Mouse (Mus musculus) lung, postnatal 14 days (tissue): ENCODE data around the gene Ajm1.

Source experiments
- DNase-seq: peaks from one replicate; pipeline ENCODE4 v3.0.0; 2021

Ajm1 gene

DNA sequence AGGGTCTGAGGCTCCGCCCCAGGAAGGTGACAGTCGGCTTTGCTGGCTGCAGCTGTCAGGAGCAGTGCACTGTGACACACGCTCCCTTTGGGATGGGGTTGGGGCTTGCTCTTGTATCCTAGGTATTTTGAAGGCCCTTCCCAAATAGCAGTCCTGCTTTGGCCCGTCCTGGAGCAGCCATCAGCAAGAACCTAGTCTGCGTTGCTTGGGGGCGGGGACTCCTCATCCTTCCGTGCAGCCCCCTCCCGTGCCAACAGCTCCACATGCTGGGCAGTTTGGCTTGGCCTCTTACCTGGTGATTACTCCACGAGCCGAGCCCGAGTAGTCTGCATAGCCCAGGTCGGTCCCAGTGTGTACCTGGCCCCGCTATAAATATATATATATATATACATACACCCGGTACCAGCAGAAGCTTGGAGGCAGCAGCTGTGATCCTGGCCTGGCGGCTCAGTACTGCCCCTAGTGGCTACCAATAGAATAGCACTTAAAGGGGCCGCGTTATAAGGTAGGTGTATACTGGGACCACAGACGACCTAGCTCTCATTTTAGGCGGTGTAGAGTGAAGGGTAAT lies at the start of gene Ajm1:
TSS of gene Ajm1 (minus strand) at position 464 of the 571 bp plus-strand sequence.
- peak; percentile 65 for DNase-seq

GRCm38 (mm10) chr2:25628738-25629137 lies 47.2 kb upstream of the Ajm1 start:
- DNase-seq: no peak

- no peak for DNase-seq
Observed at GRCm38 (mm10) chr2:25627811-25628210, 46.3 kb upstream of the Ajm1 start, which contains the start of gene Fcna. Fcna (minus strand) TSS chr2:25628030.

DNA sequence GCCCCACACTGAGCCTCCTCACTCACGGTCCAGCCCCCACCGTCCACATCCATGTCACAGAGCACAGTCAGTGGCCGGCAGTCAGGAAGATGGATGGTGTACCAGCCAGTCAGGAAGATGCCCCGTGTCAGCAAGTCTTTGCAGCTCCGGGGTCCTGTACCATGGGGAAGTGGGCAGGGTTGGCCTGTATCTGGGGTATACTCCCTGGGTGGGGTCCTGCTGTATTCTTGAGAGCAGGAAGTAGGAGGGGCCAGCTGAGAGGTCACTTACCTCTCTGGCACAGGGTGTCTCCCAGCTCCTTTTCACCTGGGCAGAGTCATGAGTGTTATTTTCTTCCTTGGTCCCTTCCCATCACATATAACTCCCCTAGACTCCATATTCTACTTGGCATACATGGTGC lies 44.4 kb upstream of the Ajm1 start:
- DNase-seq: no peak

- DNase-seq: peak; percentile 89
Observed at GRCm38 (mm10) chr2:25621229-25622200, 40.0 kb upstream of the Ajm1 start, which contains the start of gene Tmem141. Tmem141 (minus strand) TSS chr2:25622005.

- DNase-seq: no peak
Observed at GRCm38 (mm10) chr2:25620852-25621228, 39.3 kb upstream of the Ajm1 start.

DNA sequence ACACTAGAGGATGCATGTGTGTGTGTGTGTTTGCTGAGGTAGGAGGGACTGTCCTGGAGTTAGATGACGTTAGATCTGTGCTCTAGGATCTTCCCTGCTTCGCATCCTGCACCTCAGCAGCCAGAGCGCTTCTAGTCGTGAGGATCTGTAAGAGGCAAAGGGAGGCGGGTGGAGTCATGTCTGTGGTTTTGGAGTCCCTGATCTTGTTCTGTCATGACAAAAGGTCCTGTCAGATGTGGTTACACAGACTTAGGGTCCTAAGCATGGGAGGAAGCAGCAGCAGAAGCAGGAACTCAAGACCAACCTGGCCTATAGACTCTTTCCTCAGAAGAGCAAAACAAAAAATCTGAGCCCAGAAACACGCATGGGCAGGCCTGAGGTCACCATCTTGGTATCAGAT lies 38.8 kb upstream of the Ajm1 start:
- no peak for DNase-seq

DNA sequence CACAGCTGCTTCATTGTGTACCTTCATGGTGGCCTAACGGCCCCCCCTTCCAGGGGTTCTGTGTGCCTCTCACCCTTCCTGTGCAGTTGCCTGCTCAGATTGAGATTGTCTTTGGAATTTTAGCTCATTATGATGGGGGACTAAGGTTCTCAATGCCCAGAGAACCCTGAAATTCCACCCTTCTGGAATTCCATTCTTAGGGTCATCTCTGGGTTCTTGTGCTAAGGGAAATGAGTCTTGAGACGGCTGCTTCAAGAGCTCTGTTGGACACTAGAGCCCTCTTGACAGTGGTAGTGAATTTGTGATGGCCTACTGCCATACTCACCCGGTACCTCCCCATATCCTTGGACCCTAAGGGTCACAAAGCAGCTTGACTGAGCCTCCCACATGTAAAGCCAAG lies 36.0 kb upstream of the Ajm1 start, which contains the start of gene Ccdc183:
TSS of gene Ccdc183 (minus strand) at position 101 of the 400 bp plus-strand sequence.
- no peak for DNase-seq

DNA sequence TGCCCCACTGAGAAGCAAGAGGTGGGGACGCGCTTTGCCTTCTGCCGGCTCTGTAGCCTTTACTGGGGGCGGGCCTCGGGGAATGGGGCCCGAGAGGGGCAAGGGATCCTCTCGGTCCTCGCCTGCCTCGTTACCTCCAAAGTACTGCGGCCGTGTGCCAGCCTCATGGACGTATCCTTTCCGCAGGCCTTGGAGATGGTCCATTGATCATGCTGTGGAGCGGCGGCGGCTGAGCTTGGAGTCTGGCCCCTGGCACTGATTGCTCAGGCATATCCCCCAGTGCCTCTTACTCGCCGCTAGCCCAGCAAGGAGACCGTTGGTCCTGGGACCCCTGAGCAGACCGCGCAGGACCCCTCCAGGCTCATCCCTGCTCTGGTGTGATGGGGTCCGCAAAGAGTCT lies 34.8 kb upstream of the Ajm1 start:
- DNase-seq: no peak

- DNase-seq: no peak
Observed at GRCm38 (mm10) chr2:25608671-25609070, 27.1 kb upstream of the Ajm1 start.

DNA sequence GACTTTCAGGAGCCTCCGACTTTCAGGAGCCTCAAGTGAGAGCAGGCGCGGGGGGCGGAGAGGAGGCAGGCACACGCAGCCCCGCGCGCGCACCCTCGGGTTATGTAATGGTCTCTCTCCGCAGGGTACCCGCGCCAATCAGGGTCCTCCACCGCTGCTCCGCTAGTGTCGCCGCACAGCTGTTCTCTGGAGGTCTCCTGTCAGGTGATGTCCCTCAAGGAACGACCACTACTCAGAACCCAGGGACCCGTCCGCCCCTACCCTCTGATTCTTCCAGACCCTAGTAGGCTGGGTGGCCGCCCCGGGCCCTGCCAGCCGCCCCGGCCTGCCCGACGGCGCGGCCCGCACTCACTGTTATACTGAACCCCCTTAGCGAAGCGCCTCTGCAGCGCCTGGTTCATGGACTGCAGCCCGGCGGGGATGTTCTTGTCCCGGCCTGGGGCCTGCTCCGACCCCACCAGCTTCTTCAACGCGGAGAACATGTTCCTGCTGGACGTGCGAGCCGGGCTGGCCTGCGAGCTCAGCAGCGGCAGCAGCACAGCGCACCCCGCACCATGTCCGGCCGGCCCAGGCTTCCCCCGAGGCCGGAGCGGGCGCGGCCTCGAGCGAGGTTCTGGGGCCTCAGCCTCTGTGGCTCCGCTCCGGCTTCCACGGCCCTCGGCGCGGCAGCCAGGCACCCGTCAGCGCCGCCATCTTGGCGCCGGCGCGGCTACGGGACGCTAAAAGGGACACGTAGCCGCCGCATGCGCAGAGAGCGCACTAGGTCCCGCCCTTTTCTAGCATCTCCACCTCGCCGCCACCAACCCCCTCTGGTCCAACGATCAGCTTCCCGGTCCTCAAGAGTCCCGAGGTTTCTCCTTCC lies 26.4 kb upstream of the Ajm1 start, which contains the start of gene Rabl6:
TSS of gene Rabl6 (minus strand) at position 761 of the 862 bp plus-strand sequence.
- DNase-seq: peak; percentile 89

DNA sequence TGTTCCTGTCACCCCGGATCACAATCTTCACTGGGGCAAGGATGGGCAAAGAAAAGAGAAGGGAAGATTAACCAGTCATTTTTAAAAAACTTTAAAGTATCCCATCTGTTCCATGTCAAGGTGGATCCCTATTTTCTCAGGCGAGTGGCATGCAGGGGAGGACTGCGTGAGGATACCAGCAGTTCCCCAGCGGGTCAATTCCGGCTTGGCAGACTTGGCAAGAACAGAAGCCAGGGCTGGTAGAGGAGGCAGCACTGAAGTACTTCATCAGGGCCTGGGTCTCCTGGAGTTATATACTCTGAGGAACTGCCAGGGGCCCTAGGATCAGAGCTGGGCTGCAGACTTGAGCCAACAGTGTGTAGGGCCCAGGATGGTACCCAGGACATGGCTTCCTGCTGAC lies 21.0 kb upstream of the Ajm1 start:
- no peak for DNase-seq

DNA sequence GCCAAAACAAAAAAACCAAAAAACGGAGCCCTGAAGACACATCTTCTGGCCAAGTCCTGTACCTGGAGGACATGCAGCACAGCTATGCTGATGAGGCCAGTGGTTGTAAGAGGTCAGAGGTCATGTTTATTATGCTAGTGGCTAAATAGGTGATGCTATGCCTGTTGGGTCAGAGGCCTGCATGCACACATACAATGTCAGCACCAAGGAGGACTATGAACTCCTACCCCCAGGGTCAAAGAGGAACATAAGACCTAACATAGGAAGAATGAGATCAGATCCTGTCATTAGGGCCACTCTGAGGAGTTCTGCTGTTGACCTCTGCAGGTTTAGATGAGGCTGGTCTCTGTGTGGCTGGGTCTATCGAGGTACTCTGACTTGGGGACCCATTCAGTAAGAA lies 18.5 kb upstream of the Ajm1 start:
- DNase-seq: no peak

GRCm38 (mm10) chr2:25598749-25599148 lies 17.2 kb upstream of the Ajm1 start:
- DNase-seq: no peak

DNA sequence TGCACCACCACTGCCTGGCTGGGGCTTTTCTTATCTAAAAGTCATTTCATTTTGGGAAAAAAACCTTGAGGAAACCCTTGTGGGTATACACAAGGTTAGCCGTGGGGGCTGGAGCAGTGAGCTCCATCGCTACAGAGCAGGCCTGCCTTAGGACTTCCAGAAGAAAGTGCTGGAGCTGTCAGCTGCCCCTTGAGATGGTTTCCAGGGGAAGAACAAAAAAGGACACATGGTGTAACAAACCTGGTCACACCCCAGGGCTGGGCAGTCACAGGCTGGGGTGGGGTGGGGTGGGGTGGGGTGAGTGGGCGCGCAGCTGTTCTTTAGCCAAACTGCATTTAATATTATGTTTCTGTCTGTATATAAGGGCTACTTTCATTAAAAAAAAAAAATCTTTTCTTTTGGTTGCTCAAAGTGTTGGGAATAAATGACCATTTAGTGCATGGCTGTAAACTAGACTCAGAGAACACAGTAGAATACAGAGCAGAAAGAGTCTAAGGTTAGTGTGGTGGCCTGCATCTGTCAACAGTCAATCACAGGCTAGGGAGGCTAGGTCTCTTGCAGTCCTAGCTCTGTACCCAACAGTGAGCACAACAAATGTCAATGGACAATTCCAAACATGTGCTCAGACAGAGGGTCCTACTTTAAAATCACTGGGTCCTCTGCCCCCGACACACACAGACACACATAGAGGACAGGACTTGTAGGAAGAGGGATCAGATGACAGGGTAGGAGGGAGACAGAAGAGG lies 15.4 kb upstream of the Ajm1 start:
- no peak for DNase-seq

GRCm38 (mm10) chr2:25591863-25592262 lies 10.3 kb upstream of the Ajm1 start:
- DNase-seq: peak; percentile 58

DNA sequence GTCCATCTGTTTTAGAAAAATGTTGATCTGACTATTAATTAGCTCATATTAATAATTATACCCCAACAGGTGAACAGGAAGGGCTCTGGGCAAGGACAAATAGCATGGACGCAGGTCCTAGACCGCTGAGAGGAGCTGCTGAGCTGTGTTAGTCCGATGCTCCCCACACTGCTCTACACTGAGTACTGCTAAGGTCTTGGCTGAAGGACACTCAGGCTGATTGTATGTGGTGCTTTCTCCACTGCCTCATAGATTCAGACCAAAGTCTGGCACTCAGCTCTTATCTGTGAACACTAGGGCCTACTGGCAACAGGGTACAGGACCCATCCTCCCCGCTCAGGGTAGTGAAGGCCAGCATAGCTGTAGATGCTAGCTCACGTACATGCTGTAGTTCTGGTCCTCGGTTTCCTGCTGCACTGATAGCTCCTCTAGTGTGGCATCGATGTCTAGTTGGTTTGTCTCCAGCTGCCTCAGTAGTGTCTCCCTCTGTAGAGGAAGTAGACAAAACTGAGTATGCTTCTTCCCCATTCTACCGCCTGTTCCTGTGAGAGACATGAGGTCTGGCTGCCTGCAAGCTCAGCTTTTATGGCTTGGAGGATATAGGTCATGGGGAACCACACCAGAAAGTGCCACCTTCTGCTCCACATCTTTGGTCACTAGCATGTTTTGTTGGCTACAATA lies 6.8 kb upstream of the Ajm1 start:
- DNase-seq: no peak

GRCm38 (mm10) chr2:25587290-25587689 lies 5.7 kb upstream of the Ajm1 start:
- no peak for DNase-seq

DNA sequence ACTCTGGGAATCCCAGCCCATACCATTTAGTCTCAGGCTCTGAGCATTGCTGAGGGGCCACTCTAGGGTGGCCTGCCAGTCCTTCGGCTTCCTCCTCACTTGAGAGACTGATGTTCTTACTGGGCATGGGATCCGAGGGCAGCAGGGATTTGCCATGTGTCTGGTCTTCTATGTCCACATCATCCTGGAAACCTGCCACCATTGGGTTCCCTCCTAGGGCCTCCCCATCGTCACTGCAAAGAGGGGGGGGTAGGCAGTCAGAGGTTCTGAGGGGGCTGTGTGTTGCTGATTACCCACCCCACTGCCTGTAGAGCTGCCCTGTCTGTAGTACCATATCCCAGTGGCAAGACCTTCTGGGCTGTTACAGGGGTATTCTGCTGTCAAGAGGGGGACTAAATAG lies 4.0 kb upstream of the Ajm1 start:
- no peak for DNase-seq

DNA sequence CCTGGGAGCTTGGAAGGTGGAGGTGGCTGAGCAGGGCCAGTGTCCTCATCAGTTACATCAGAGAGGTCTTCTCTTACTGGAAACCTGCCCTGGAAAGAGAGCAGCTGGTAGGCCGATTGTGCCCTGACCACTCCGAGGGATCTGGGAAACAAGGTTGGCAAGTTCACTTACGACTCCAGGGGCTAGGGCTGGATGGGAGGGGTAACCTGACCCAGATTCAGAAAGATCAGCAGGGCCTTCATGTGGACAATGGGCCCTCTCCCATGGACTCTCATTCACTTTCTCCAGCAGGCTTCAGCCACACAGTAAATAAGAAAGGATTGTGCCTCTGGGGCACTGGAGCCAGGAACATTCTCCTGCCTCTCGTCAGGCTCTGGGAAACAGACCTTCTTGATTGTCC lies 3.3 kb upstream of the Ajm1 start:
- no peak for DNase-seq

DNA sequence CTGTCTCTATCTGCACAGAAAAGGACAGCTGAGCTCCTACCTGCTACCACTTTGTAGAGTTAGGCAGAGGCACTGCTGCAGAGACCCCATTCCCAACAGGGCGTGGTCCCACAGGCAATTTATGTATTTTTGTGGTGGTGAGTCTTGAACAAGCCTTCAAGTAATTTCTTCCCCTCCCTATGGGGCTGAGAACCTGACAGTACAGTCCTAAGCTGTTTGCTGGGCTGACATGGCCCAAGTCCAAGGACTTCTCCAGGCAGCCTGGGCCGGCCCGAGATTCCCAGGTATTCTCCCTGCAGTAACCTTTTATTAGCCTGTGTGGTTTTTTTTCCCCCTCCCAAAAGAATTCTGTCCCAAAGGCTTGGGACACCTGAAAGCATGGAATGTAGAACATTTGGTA lies 2.6 kb upstream of the Ajm1 start:
- DNase-seq: no peak

GRCm38 (mm10) chr2:25583571-25583970 lies 2.0 kb upstream of the Ajm1 start:
- DNase-seq: no peak
